Mouse (Mus musculus) lung, embryonic 14.5 days (tissue): Measurements from ENCODE around the gene Rreb1. TPM values are rescaled to one million over a fixed set of nuclear protein-coding genes. Genes with fewer than 3 reads are reported as not detected.
A peak's percentile ranks its signal among the peaks of the same experiment; 100 is the strongest.

Experiments used
- ATAC-seq: fragments of 200-750 bp; cut with Nextera tagmentation; 2 replicates; pipeline ENCODE4 v1.8.0; 2017; ENCODE audit warnings: mild to moderate bottlenecking, moderate TSS enrichment, moderate library complexity; ENCODE audit not compliant: insufficient read depth
- DNase-seq: peaks from one replicate; pipeline ENCODE4 v3.0.0-alpha.2; 2015
- H3K27ac ChIP-seq: fragments of 300-500 bp; sonication (generic); 2 replicates; pipeline ENCODE4 v1.5.1; 2014; ENCODE audit warnings: low read depth, mild to moderate bottlenecking, moderate library complexity
- H3K27me3 ChIP-seq: fragments of 300-500 bp; sonication (generic); 2 replicates; pipeline ENCODE4 v1.6.1; 2014; ENCODE audit warnings: low read length, control low read depth; ENCODE audit not compliant: insufficient read depth
- H3K36me3 ChIP-seq: fragments of 300-500 bp; sonication (generic); 2 replicates; pipeline ENCODE4 v1.6.1; 2014; ENCODE audit warnings: control low read depth; ENCODE audit not compliant: insufficient read depth
- H3K4me1 ChIP-seq: fragments of 300-500 bp; sonication (generic); 2 replicates; pipeline ENCODE4 v1.6.1; 2014; ENCODE audit warnings: antibody characterized with exemption, control low read depth; ENCODE audit not compliant: insufficient read depth
- H3K4me2 ChIP-seq: fragments of 300-500 bp; sonication (generic); 2 replicates; pipeline ENCODE4 v1.6.1; 2014; ENCODE audit warnings: mild to moderate bottlenecking
- H3K4me3 ChIP-seq: fragments of 300-500 bp; sonication (generic); 2 replicates; pipeline ENCODE4 v1.5.1; 2014; ENCODE audit warnings: low read depth, low read length
- H3K9ac ChIP-seq: fragments of 300-500 bp; sonication (generic); 2 replicates; pipeline ENCODE4 v1.6.1; 2014
- H3K9me3 ChIP-seq: fragments of 300-500 bp; sonication (generic); 2 replicates; pipeline ENCODE4 v1.6.1; 2016; ENCODE audit warnings: low read depth, low read length, control low read depth
- CTCF ChIP-seq: IDR thresholded peaks from 2 replicates; pipeline ENCODE4 v1.5.1; 2016; ENCODE audit warnings: antibody characterized with exemption, low read depth
- WGBS: fragments of 180-500 bp; shearing (Covaris S2); extraction: QIAGEN DNeasy Blood & Tissue Kit; methylation state at CpG from one replicate; pipeline ENCODE4 v1.1.7; 2014; 5-methylcytosine and 5-hydroxymethylcytosine counted together
- polyA plus RNA-seq: library from polyadenylated mRNA; unstranded; fragments of >200 nt; fragmentation: Nextera tagmentation; extraction: Ambion mirVana; gene quantifications from 2 replicates; pipeline ENCODE4 v1.2.1, GENCODE M21; 2014

The Rreb1 gene
- polyA plus RNA-seq, 1 experiment from 2014 or later = 22.5 TPM

DNA sequence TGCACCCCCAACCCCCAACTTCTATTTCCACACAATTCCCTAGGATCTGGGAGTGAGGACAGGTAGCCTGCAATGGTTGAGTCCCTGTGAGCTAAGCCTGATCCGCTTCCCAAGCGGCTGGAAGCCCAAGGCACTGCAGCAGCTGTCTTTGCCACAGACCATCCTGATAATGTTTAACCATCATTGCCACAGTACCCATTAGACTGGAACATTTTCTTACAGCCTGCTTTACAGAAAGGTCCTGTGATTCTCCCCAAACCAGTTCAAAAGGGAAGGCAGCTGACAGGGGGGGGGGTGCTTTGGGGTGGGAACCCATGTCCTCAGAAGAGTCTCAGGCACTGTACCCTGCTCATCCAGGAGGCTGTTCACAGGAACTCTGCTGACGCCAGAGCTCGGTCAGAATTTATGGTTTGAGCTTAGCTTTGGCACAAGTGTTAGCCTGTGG, 164.7 kb downstream of the Rreb1 start:
- no peaks in the 10 kb centered on the region for H3K9me3 ChIP-seq
- H3K9ac ChIP-seq = no peak overlapping the region
- H3K36me3 ChIP-seq = peaks cover 31% of the 10 kb centered on the region
- H3K4me3 ChIP-seq = no peak overlapping the region
- ATAC-seq (no peak), DNase-seq (no peak)
- H3K27ac ChIP-seq = peak overlapping the region; percentile 0; the same call in 1 of the 2 replicates
- 56% methylated on average over 4 of the region's 4 CpGs for WGBS
- H3K4me1 ChIP-seq = peaks cover 5% of the 10 kb centered on the region; the same call in 1 of the 2 replicates
- H3K27me3 ChIP-seq = no peaks in the 10 kb centered on the region
- H3K4me2 ChIP-seq = no peak overlapping the region
- no peak for TF ChIP-seq CTCF

DNA sequence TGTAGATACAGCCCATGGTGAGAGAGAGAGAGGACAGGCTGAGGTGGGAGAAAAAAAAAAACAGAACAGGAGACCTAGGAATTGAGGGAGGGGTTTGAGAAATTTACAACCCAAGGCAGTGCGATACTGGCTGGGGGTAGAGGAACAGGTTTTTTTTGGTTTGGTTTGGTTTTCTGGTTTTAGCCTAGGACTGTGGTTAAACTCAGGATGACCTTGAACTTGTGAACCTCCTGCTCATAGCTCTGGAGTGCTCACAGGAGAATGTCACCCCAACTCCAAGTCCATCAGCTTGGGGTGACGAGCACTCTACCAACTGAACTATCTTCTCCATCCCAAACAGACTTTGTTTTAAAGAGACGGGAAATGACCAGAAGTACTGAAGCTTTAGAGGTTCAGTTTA, 165.3 kb downstream of the Rreb1 start:
- Histone ChIP-seq H3K4me3 (no peak overlapping the region), H3K9me3 (no peaks in the 10 kb centered on the region), H3K27ac (no peak overlapping the region), H3K4me1 (peaks cover 5% of the 10 kb centered on the region; the same call in 1 of the 2 replicates), H3K27me3 (no peaks in the 10 kb centered on the region), H3K36me3 (peaks cover 32% of the 10 kb centered on the region), H3K4me2 (no peak overlapping the region), H3K9ac (no peak overlapping the region)
- no peak for TF ChIP-seq CTCF
- whole genome bisulfite sequencing = 83% methylated on average over 3 of the region's 3 CpGs
- DNase-seq = no peak
- no peak for ATAC-seq

DNA sequence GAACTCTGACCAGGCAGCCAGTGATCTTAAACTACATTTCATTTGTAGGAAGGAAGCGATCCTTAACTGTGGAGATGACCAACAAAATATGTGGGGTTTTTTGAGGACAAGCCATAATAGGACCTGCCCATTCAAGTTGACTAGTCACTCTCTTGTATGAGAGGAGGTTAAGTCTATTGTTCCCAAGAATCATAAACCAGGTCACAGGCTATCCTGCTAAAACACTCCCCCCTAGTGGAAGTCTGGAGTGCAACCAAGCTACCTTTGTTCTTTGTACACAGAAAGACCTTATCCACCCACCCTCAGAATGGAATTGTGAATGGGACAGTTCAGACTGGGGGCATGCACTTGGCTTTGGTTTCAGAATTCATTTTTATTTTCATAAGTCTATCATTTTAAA, 166.1 kb downstream of the Rreb1 start:
- H3K4me1 ChIP-seq = peaks cover 5% of the 10 kb centered on the region; the same call in 1 of the 2 replicates
- no peak overlapping the region for H3K9ac ChIP-seq
- DNase-seq = peak; percentile 75
- H3K27me3 ChIP-seq = no peaks in the 10 kb centered on the region
- peaks cover 40% of the 10 kb centered on the region for H3K36me3 ChIP-seq
- H3K4me3 ChIP-seq = no peak overlapping the region
- H3K9me3 ChIP-seq = no peaks in the 10 kb centered on the region
- 74% methylated on average over 1 of the region's 1 CpGs for WGBS
- peak; percentile 75 for TF ChIP-seq CTCF
- 0 out of 2 replicates have a peak, but pooled peaks have one; percentile 42 for ATAC-seq
- H3K4me2 ChIP-seq = no peak overlapping the region
- H3K27ac ChIP-seq = no peak overlapping the region

DNA sequence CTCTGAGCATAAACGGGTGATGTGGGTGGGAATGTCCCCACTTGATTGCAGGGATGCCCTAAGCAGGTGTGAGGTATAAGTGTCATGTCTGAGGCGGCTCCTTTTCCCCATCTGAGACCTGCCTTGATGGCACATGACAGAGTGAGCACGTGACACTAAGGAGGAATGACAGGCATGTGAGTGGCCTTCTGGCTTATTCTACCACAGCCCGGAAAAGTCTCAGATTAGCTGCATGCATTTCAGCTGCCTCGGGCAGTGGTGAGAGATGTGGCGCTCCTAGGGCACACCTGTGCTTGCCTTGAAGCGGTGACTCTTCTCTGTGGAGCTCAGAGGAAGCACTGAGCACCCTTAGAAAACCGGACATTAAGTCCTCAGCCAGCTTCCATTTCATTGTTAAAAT, 167.2 kb downstream of the Rreb1 start:
- 60% methylated on average over 8 of the region's 8 CpGs for WGBS
- Histone ChIP-seq H3K27ac (no peak overlapping the region), H3K9ac (no peak overlapping the region), H3K4me1 (peaks cover 5% of the 10 kb centered on the region; the same call in 1 of the 2 replicates), H3K9me3 (no peaks in the 10 kb centered on the region), H3K4me3 (no peak overlapping the region), H3K4me2 (no peak overlapping the region), H3K36me3 (peaks cover 51% of the 10 kb centered on the region), H3K27me3 (no peaks in the 10 kb centered on the region)
- no peak for ATAC-seq
- no peak for DNase-seq
- TF ChIP-seq CTCF = no peak

DNA sequence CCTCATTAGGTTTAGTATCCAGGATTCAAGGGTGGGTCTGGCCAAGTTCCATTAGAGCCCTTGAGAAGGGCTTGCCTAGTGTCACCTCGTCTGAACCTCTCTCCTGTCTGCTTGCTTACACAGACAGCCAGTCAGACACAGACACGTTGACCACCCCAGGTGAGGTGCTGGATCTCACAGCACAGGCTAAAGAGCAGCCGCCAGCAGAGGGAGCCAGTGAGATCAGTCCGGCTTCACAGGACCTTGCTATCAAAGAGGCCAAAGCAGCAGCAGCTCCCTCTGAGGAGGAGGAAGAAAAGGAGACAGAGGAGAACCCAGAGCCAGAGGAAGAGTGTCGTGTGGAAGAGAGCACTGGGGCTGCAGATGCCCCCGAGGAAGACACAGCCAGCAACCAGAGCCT, 168.5 kb downstream of the Rreb1 start:
- Histone ChIP-seq H3K9me3 (no peaks in the 10 kb centered on the region), H3K4me2 (no peak overlapping the region), H3K36me3 (peaks cover 52% of the 10 kb centered on the region), H3K4me3 (no peak overlapping the region), H3K4me1 (peaks cover 4% of the 10 kb centered on the region; the same call in 1 of the 2 replicates), H3K27ac (no peak overlapping the region), H3K9ac (no peak overlapping the region), H3K27me3 (no peaks in the 10 kb centered on the region)
- 21% methylated on average over 6 of the region's 6 CpGs for WGBS
- TF ChIP-seq CTCF = peak; percentile 86
- peak; percentile 56; the same call in 1 of the 2 replicates for ATAC-seq
- peak; percentile 89 for DNase-seq

DNA sequence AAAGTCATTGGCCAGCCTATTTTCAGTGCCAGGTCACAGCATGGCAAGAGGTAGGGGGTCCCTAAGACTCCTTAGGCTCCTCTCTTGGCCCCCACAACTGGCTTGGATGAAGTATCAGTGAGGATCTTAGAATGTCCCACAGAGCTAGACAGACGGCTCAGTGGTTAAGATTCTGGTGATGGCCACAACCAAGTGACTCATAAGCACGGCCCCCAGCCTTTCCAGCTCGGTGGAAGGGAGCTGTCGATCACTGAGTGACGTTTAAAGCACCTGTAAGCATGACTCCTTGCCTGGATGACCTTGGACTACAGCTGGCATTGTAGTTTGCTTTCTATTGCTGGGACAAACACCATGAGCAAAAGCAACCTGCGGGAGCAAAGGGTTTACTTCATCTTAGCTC, 174.8 kb downstream of the Rreb1 start:
- H3K4me1 ChIP-seq = no peaks in the 10 kb centered on the region
- no peak overlapping the region for H3K27ac ChIP-seq
- 79% methylated on average over 6 of the region's 6 CpGs for WGBS
- no peaks in the 10 kb centered on the region for H3K9me3 ChIP-seq
- no peak for ATAC-seq
- no peak overlapping the region for H3K4me2 ChIP-seq
- DNase-seq = no peak
- H3K4me3 ChIP-seq = no peak overlapping the region
- no peak for TF ChIP-seq CTCF
- H3K36me3 ChIP-seq = peaks cover 34% of the 10 kb centered on the region
- no peaks in the 10 kb centered on the region for H3K27me3 ChIP-seq
- H3K9ac ChIP-seq = no peak overlapping the region

DNA sequence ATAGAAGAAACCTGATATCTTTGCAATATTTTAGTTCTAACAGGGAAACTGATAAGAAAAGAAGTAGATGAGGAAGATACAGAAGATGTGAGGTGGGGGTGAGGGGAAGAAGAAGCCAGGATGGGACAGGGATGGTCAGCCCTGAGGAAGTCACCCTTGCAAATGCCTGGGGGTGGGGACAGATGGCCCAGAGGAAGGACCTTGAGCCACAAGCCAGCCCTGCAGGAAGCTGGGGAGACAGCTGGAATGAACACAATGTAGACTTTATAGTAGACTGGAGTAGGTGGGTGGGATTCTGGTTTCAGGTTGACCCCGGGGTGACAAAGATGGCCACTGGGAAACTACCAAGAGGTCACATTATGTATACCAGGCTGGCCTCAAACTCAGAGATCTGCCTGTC, 176.1 kb downstream of the Rreb1 start:
- peaks cover 21% of the 10 kb centered on the region for H3K36me3 ChIP-seq
- no peaks in the 10 kb centered on the region for H3K9me3 ChIP-seq
- no peak overlapping the region for H3K4me2 ChIP-seq
- H3K4me3 ChIP-seq = no peak overlapping the region
- H3K27ac ChIP-seq = no peak overlapping the region
- ATAC-seq (0 out of 2 replicates have a peak, but pooled peaks have one; percentile 21), DNase-seq (no peak)
- H3K9ac ChIP-seq = no peak overlapping the region
- 76% methylated on average over 1 of the region's 1 CpGs for WGBS
- no peak for TF ChIP-seq CTCF
- H3K27me3 ChIP-seq = no peaks in the 10 kb centered on the region
- no peaks in the 10 kb centered on the region for H3K4me1 ChIP-seq
